Mouse (Mus musculus) CH12F3 (cell line): ENCODE data around the gene Nelfcd.

Experiments used
- in situ Hi-C: fragments of 300-500 bp; cut with MboI; formaldehyde crosslinking; loops from 2 replicates; pipeline ENCODE4 v1.14.3; 2020; ENCODE audit warnings: low sequenced_read_pairs

Nelfcd gene

GRCm38 (mm10) chr2:174472407-174472806, 56.8 kb downstream of the Nelfcd start:
- in situ Hi-C loops, result no loop called here

GRCm38 (mm10) chr2:174472818-174473549, 57.4 kb downstream of the Nelfcd start, which contains the start of gene Prelid3b:
Gene Prelid3b, minus strand, starts transcription at chr2:174473081.
- in situ Hi-C loops, result no loop called here

DNA sequence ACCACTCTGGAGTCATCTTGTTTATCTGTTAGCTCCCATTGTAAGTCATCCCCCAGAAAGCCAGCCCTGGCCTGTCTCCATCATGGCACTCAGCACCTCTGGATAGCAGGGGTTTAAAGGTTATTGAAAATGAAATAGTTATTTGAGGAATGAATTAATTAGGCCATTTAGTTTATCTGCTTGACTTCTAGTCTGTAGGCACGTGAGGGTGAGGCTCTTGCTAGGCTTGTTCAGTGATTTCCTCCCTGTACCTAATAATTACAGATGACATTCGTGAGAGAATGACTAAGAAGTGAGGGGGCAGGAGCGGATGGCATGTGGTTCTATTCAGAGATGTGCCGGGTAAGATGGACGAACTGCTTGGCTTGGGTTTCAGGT, 57.9 kb downstream of the Nelfcd start:
- in situ Hi-C loops, result no loop called here
